Mouse (Mus musculus) layer of hippocampus, postnatal 10 days (tissue): ENCODE measurements around the gene Ndufb3. TPM values are rescaled to one million over a fixed set of nuclear protein-coding genes. Genes with fewer than 3 reads are reported as not detected.
"Not testable (repeated sequence)": the region's sequence is repeated elsewhere in the genome, so short reads cannot be mapped to it uniquely, and the experiment has no call there.

Source experiments
- DNase-seq, 2 experiments: peaks; one replicate each; pipeline ENCODE4 v3.0.0; 2021; ENCODE audit warnings: low spot score in 2 of 2
- total RNA-seq, 2 experiments: library from RNA; stranded (reverse); gene quantifications; 2 replicates each; pipeline ENCODE4 v1.2.3; 2021

Gene Ndufb3
- total RNA-seq, 2 experiments from 2014 or later, result 113 to 121 TPM

DNA sequence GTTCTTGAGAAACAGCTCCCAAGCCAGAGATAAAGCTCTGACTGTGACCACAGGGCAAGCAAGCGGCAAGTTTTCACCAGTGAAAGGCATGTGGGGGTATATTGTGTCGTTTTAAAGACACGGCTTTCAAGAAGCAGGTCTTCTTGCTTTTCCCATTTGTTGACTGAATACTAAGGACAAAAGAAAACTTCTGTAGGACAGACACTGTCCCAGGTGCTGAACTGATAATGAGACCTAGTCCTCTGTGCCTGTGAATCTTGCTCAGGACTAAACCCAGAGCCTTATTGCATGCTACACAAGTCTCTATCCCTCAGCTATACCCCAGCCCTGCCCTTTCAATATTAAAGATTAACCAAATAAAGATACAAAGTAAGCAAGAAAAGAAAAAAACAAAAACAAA, 30.0 kb downstream of the Ndufb3 start:
- no peak for DNase-seq

DNA sequence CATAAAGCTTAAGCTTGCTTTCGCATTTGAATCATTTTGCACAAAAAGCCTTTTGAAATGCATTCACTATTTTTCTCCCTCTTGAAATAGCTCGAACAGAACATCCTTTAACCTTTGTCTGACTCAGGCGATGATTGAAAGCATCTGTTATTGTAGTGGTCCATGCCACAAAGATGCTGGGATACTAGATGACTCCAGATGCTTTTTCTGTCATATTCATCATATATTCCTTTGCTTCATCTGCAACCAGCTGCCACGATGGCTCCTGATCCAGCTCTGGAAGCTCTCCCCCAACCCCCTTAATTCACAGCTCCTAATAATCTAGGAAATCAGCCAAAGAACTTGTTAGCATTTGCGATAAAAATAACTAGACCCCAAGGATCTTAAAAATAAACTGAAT, 30.9 kb downstream of the Ndufb3 start:
- no peak for DNase-seq

DNA sequence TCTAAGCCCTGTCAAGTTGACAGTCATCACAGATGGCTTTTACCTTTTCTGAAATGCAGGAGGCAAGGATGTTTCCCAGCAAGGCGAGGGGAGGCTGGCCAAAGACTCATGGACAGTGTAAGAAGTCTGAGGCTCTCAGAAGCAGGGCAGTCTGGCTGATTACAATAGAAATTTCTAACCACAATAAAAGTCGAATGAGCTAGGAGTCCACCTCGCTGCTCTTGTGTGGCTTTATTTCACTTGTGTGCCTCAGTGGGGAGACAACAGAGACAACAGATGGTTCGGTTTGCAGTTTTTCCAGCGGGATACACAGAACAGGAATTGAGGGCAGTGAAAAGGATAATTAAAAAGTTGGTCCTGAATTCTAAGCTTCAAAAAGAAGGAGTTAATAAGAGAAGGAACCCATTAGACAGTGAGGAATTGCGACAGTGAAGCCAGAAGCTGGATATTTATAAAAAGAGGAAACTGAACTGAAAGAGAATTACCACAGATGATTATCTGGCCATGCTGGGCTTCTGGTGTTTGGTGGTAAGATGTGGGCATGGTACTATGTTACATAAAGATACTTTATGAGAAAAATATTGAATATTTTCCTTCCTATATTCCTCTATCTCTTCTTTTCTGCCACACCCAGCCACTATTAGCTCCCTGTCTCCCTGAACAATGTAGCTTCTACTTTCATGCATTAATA, 31.9 kb downstream of the Ndufb3 start:
- DNase-seq, result no peak

DNA sequence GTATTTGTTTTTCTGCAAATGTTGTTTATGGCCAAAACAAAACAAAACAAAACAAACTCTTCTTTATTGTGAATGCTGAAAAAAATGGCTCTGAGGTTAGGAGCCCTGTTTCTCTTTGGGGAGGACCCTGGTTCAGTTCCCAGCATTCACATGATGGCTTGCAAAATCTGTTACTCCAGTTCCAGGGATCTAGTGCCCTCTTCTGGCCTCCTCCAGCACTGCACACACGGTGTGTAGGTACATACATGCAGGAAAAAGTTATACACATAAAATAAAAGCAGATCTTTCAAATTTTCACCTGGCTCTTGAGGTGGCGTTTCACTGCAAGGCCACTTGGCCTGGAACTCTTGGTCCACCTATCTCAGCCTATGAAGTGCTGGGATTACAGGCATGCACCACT, 32.6 kb downstream of the Ndufb3 start:
- DNase-seq, result no peak

DNA sequence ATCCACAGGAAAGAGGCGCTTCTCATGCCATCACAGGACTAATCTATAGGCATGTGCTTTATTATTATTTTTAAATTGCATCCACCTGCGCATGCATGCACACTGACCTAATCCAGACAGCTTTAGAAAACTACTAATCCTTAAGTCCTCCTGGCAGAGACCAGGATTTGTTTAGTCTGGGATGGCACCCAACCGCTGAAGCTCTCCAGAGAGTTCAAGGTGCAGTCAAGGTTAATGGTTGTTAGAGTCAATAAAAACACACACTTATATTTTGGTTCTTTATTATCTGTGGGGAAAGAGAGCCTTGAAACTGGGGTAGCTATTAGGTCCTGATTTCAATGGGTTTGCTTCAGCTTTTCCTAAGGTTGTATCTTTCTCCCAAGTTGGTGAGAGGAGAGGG, 35.1 kb downstream of the Ndufb3 start:
- no peak for DNase-seq

DNA sequence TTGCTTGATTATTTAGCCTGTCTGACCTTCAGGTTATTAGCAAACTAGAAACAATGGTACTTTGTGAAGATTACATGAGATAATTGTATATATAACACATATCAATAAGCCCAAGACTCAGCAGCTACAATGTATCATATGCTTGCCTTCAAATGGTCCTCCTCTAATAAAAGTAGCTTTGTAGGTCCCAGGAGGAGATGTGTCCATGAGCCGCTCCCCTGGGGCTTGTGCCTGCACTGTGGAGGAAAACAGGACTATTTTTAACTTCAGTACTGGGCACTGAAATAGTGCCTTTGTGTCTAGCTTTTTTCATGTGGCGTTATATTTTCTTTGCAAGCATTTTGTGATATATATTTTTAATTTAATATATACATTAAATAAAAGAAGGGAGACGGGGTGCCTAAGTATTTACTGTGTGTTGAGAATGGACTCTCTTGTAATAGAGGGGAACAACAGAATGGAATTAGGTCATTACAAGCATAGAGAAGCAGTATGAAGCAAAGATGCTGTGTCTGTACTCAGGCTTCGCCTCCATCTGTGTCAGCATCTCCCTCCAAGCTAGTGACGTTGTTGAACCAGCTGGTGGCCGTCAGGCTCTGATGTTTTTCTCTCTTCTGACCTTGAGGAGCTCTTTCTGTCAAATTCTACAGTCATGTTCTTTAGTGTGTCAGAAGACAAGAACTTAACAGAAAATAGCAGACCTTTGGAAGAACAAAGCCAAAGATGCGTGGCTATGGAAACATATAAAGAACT, 36.0 kb downstream of the Ndufb3 start:
- DNase-seq, result peak; percentile 20 to 32

DNA sequence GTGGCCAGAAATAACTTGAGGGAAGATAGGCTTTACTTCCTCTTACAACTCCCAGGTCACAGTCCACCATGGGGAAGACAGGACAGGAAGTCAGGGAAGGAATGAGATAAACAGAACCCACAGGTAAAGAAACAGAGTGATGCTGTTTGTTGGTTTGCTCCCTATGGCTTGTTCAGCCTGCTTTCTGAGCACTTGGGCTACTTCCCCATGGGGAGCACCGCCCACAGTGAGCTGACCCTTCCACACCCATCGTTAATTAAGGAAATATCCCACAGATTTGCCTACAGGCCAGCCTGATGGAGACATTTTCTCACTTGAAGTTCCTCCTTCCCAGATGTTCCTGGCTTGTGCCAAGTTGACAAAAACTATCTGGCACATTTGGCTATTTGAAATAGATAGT, 42.7 kb downstream of the Ndufb3 start:
- DNase-seq, result not testable (repeated sequence)

Other genes with a start within 250 kb of the Ndufb3 start
- gene Bzw1, start 193.5 kb upstream of the Ndufb3 start, total RNA-seq, result 100 to 1,000 TPM; 229 to 234 TPM
- 100 to 1,000 TPM; 138 to 144 TPM for gene Clk1, start 162.3 kb upstream of the Ndufb3 start, total RNA-seq
- gene Nif3l1, start 141.2 kb upstream of the Ndufb3 start, total RNA-seq, result 10 to 100 TPM; 20.2 to 21.5 TPM
- 10 to 100 TPM; 30.1 to 33.0 TPM for gene Ppil3, start 140.9 kb upstream of the Ndufb3 start, total RNA-seq
- 10 to 100 TPM; 24.1 to 27.2 TPM for gene Orc2, start 81.3 kb upstream of the Ndufb3 start, total RNA-seq
- 10 to 100 TPM; 59.4 to 59.7 TPM for gene Fam126b, start 61 bp upstream of the Ndufb3 start, total RNA-seq
- gene Als2cr12, start 109.6 kb downstream of the Ndufb3 start, total RNA-seq, result under 1 TPM in 1 of 2 experiments, not detected in 1; 0.23 TPM
- gene Cflar, start 125.1 kb downstream of the Ndufb3 start, total RNA-seq, result 10 to 100 TPM; 32.7 to 32.9 TPM
- 1 to 10 TPM; 4.9 to 5.3 TPM for gene Casp8, start 209.0 kb downstream of the Ndufb3 start, total RNA-seq